Mouse (Mus musculus): ENCODE measurements around the gene Acoxl. TPM values are rescaled to one million over a fixed set of nuclear protein-coding genes. Genes with fewer than 3 reads are reported as not detected.
"Not testable (repeated sequence)": the region's sequence is repeated elsewhere in the genome, so short reads cannot be mapped to it uniquely, and the experiment has no call there.

Gene Acoxl
- total RNA-seq, 2 experiments from 2014 or later = not detected

GRCm38 (mm10) chr2:128072944-128073343, 234.3 kb downstream of the Acoxl start:
- no peak for DNase-seq (ENCODE audit: low spot score in 2 of 2)

GRCm38 (mm10) chr2:128073603-128074002, 234.9 kb downstream of the Acoxl start:
- no peak for DNase-seq (ENCODE audit: low spot score in 2 of 2)

GRCm38 (mm10) chr2:128076936-128077335, 238.3 kb downstream of the Acoxl start:
- no peak for DNase-seq (ENCODE audit: low spot score in 2 of 2)

GRCm38 (mm10) chr2:128078859-128079258, 240.2 kb downstream of the Acoxl start:
- no peak for DNase-seq (ENCODE audit: low spot score in 2 of 2)

GRCm38 (mm10) chr2:128079316-128079715, 240.6 kb downstream of the Acoxl start:
- no peak for DNase-seq (ENCODE audit: low spot score in 2 of 2)

GRCm38 (mm10) chr2:128083844-128084243, 245.2 kb downstream of the Acoxl start:
- DNase-seq (ENCODE audit: low spot score in 2 of 2) = no peak

GRCm38 (mm10) chr2:128084607-128085006, 245.9 kb downstream of the Acoxl start:
- no peak for DNase-seq (ENCODE audit: low spot score in 2 of 2)

- DNase-seq (ENCODE audit: low spot score in 2 of 2) = no peak
These were observed 246.8 kb downstream of the Acoxl start for GRCm38 (mm10) chr2:128085481-128085880.

- no peak for DNase-seq (ENCODE audit: low spot score in 2 of 2)
These were observed 247.7 kb downstream of the Acoxl start for GRCm38 (mm10) chr2:128086301-128086886.

- DNase-seq (ENCODE audit: low spot score in 2 of 2) = no peak
These were observed 248.4 kb downstream of the Acoxl start for GRCm38 (mm10) chr2:128086996-128087526.

GRCm38 (mm10) chr2:128087798-128088545, 249.3 kb downstream of the Acoxl start:
- DNase-seq (ENCODE audit: low spot score in 2 of 2) = no peak

GRCm38 (mm10) chr2:128090283-128090885, 251.7 kb downstream of the Acoxl start:
- DNase-seq (ENCODE audit: low spot score in 2 of 2) = no peak

- no peak for DNase-seq (ENCODE audit: low spot score in 2 of 2)
These were observed 253.0 kb downstream of the Acoxl start for GRCm38 (mm10) chr2:128091431-128092369.

- DNase-seq (ENCODE audit: low spot score in 2 of 2) = no peak
These were observed 253.8 kb downstream of the Acoxl start for GRCm38 (mm10) chr2:128092451-128092850.

- no peak for DNase-seq (ENCODE audit: low spot score in 2 of 2)
These were observed 255.5 kb downstream of the Acoxl start for GRCm38 (mm10) chr2:128094196-128094595.

GRCm38 (mm10) chr2:128094602-128095001, 255.9 kb downstream of the Acoxl start:
- DNase-seq (ENCODE audit: low spot score in 2 of 2) = no peak

GRCm38 (mm10) chr2:128095270-128095669, 256.6 kb downstream of the Acoxl start:
- no peak for DNase-seq (ENCODE audit: low spot score in 2 of 2)

GRCm38 (mm10) chr2:128096070-128096469, 257.4 kb downstream of the Acoxl start:
- no peak for DNase-seq (ENCODE audit: low spot score in 2 of 2)

- not testable (repeated sequence) for DNase-seq (ENCODE audit: low spot score in 2 of 2)
These were observed 259.4 kb downstream of the Acoxl start for GRCm38 (mm10) chr2:128098118-128098517.

- no peak for DNase-seq (ENCODE audit: low spot score in 2 of 2)
These were observed 263.4 kb downstream of the Acoxl start for GRCm38 (mm10) chr2:128102086-128102485.

GRCm38 (mm10) chr2:128104815-128105214, 266.1 kb downstream of the Acoxl start:
- no peak for DNase-seq (ENCODE audit: low spot score in 2 of 2)

Data from layer of hippocampus, postnatal 14 days (tissue).